Mouse (Mus musculus): ENCODE measurements at regions not wholly inside any gene's neighbourhood (a gene's known extent, or its start where the extent isn't known, plus 50 kb on each side); places are given as distances from the start of the nearest gene placed in this dataset.

DNA sequence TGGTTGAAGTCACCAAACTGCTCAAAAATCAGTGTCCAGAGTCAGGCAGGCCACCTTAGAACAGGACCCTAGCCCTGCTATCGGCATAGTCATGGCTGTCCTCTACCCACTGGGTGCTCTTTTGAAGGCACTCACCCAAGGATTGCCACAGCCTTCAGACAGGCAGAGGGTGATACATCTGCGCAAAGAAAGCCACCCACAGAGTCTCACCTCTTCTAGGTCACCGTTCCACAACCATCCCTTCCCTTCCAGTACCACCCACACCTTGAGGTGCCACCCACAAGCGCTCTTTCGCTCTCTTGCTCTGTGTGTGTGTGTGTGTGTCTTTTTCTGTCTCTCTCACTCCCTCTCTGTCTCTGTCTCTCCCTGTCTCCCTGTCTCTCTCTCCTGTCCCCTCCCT is 176.5 kb upstream of the Lpp start:
- no peak for DNase-seq (ENCODE audit: low spot score in 2 of 2)

DNA sequence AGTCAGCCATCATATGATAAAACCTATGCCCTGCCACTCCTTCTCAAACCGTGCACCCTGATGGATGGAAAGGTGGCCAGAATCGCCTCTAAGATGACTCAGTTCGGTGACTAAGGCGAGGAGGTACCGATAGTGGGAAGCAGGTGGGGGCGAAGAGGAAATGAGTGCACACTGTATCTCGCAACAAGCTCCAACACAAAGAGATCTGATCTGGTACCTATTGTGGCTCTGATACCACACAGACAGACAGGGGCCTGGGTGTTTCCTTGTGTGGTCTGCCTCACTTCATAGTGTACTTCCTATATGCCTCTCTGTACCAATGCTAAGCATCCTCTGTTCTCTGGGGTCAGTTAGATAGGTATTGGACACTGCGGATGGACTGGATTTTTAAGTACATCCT is 178.0 kb upstream of the Lpp start:
- no peak for DNase-seq (ENCODE audit: low spot score in 2 of 2)

DNA sequence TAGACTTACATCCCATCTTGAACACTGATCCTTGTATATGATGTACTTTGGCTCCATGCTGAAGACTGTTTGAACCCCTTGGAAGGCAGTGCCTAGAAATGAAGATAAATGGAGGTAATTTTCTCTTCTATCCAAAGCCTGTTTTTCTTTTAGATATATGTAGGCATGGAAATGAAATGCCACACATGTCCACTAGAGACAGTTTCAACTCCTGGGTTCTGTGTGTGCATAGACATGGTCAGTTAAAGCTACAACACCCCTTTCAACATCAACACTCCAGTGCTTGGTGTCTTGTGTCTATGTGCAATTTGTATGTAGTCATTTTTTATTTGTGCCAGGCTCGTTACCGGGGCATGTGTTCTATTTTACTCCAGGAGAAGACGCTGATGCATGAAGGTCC is 179.7 kb upstream of the Lpp start:
- DNase-seq (ENCODE audit: low spot score in 2 of 2) = no peak

DNA sequence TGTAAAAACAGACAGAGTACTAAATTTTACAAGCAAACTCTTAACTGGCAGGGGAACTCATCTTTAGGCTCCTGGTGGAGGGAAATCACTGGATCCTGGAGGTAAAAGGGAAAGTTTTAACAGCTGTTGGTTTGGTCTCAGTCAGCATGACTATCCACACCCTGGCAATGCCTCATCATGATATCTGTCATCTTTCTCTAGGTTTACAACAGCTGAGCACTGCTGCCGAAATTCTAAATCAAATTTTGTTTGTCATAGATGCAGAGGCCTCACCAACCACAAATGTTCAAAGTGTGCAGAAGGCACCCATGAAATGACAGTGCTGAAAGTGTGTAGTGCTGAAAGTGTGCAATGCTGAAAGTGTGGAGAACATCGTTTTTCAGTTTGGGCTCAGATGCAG is 180.6 kb upstream of the Lpp start:
- no peak for DNase-seq (ENCODE audit: low spot score in 2 of 2)

DNA sequence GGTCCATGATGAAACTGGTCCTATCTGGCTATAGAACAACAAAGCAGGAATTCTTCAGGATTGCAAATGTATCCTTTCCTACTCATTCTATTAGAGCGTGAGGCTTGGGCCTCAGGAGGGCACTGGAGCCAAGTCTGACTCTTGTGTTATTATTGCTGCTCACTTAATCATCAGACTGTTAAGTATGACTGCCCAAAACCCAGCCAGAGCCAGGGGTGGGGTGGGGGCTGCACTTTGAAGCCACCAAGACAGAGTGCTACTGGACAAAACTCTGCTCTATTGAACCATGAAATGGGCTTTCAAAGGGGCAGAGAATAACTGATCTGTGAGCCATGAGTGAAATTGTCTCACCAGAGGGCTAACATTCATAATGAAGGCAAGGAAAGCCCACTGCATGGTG is 181.7 kb upstream of the Lpp start:
- no peak for DNase-seq (ENCODE audit: low spot score in 2 of 2)

DNA sequence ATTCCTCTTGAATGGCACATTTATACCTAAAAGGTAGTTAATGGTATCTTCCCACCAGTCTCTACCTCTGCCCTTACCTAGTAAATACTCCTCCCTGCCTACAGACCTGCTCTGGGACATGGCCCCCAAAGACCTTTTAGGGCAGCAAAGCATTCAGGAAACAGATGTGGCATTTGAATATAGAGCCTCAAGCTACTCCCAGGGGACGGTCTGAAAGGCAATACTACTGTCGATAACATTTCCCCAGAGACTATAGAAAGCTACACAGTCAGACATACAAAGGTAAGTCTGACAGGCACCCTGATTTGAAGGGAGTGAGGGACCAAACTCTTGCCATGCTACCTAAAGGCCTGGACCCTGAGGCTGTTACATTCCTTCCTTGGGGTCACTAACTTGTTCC is 184.4 kb upstream of the Lpp start:
- no peak for DNase-seq (ENCODE audit: low spot score in 2 of 2)

DNA sequence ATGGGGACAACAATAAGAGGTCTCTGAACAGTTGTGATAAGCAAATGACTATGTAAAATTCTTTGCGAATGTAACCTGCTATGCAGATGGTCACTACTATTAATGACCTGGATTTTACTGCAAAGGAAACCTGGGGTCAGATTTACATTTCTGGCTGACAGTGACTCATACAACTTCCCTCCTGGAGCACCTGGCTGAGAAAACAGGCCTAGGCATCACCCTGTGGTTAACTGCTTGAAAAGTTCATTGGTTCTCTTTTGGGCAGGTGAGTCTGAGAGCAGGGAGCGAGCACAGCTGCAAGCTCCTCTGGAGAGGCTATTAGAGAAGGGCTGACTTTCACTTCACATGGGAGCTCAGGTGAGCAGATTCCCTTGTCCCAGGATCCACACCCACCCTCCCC is 185.2 kb upstream of the Lpp start:
- DNase-seq (ENCODE audit: low spot score in 2 of 2) = no peak

DNA sequence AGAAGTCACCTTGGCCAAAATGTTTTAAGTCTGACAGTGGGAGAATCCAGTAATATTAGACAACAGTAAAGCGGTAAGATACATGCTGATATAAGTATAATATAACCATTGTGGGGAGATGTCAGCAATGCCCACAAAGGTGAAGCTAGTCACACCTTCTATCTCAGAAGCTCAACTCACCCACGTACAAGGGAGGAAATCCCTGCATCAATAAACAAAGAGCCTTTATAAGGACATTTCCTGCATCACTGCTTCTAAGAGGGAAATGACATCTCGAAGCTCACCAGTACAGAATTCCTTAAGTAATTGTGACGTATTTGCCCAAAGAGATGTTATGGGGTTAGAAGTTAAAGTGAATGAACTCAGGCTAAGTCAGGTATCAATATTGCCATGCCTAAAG is 186.3 kb upstream of the Lpp start:
- DNase-seq (ENCODE audit: low spot score in 2 of 2) = no peak

DNA sequence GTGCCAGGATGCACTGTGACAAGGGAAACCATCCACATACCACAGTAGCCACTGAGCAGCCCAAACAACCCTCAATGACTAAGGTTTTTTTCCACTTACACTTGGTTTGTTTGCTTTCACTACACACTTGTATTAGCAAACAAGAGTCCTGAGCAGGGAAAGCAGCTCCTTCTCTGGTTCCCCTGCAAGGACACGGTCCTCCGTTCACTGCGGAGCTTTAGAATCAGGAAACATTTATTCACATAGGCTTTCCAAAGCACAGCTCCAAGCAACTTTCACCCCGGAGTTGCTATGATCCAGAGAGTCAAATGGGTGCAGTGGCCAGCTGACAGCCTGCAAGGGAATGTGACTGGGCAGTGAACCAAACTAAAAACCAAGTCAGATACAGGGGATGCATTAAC is 186.8 kb upstream of the Lpp start:
- no peak for DNase-seq (ENCODE audit: low spot score in 2 of 2)

DNA sequence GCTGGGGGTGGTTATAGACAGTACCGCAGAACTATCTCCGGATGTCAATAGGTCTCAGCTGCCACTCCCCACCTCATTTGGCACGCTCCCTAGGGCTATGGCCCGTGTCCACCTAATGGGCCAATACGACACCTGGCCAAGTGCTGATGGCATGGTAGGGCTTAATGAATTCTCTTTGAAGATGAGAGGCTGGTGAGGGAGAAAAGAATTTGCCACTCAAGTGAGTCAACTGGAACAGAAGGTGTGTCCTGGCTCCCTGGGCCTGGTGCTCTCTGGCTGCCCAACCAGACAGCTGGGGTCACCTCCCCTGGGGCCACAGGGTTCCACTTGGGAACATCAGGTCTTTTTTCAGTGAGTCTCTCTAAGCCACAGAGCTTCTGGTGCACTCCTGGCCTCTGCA is 187.7 kb upstream of the Lpp start:
- DNase-seq (ENCODE audit: low spot score in 2 of 2) = no peak

DNA sequence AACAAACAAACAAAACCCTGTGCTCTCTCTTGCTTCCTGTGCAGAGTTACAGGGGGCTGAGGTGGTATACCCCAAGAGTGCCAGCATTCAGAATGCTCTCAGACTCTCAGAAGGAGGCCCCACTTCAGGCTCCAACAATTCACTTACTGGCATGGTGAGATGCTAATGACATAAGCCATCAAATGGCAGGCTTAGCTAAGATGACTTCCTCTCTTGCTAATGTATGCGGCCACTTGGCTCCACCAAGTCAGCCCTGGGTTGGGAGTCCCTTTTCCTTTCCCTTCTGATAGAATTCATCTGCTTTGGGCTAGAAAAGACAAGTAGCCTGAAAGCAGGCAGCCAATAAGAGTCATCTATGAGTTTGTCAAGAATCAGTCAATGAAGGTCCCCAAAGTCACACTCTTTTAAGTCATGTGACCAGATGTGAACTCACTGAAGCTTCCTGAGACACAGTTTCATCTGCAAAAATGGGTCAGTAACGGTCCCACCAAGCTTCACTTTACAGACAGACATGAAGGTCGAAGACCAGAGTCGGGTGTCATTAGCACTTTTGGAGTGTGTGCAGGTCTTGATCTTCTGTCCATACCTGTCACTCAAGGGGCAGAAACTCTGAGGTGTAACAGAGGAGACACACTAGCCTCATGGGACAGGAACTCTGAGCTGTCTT is 189.1 kb upstream of the Lpp start:
- no peak for DNase-seq (ENCODE audit: low spot score in 2 of 2)

DNA sequence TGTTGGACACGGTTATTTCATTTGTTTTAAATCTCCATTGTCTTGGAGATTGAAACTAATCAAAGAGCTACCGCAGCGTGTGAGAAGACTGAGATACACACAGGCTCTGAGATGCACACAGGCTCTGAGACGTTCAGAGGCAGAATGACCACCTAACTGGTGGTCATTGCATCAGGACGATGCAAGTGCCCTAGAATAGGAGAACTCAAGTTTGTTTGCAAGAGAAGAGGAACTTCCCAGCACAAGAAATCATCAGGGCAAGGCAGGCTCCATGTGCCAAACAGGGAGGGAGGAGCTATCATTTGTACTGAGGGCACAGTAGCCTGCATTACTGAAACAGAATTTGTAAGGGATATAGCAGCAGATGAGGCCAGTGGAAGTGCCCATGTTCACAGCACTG is 190.7 kb upstream of the Lpp start:
- DNase-seq (ENCODE audit: low spot score in 2 of 2) = no peak

DNA sequence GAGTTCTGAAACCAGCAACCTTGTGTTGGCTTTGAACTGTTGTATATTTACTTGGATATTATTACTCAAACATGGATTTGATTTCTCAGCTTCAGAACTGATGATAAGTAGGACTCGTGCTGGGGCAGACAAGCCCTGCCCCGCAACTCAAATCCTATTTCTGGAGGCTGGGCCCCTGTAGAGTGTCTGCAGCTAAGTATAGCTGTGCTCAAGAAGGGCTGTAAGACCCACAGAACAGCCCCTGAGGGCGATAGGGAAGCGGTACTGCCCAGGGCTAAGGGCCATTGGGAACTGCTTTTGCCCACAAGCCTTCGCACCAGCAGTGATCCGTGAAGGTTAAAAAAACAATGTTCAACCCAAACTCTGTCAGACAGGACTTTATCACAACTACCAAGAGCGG is 191.9 kb upstream of the Lpp start:
- no peak for DNase-seq (ENCODE audit: low spot score in 2 of 2)

DNA sequence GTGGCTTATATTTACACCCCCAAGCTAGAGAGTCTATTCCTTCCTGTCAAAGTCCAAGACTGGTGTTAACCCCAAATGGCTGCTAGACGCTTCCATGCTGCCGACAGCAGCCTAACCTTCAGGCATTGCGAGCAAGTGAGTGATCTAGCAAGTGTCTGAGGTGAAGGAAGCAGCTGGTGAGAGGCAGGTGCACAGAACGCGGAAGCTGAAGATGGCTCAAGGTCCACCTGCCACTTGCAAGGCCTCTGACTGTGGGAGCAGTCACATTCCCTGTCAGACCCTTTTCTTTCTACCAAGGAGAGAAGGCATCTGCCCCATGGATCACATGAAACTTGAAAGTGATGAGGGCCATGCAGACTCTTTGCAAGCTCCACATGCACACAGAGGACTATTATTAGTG is 193.1 kb upstream of the Lpp start:
- DNase-seq (ENCODE audit: low spot score in 2 of 2) = no peak

DNA sequence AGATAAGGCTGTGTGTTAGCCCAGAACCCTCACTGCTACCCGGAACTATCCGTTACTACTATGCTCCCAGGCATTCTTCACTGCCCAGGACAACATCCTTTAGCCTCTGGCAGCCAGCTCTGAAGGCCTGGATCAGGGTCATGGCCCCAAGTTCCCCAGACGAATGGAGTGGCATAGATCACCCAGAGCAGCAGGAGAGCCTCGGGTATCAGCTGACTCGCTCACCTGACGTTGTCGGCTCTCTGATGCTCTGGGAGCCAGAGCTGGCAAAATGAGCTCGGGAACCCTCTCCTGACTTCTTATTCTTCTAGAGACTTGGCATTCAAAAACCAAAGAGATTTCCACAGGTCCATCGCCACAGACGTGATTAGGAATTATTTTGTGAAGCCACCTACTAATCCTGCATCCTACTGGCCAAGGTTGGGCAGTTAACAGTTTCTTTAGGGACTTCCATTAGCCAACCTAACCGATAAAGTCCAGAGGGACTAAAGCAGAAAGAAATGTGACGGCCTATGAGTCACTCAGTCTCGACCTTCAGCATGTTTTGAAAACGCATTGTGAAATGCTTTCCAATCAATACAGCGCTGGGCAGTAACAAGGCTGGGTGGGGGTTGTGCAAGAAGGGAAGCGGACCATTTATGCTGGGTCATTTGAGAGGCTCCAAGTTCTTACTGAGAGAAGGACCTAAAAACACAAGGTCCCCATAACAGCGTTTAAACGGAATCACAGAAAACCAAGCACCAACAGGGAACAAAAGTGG is 193.7 kb upstream of the Lpp start:
- no peak for DNase-seq (ENCODE audit: low spot score in 2 of 2)

DNA sequence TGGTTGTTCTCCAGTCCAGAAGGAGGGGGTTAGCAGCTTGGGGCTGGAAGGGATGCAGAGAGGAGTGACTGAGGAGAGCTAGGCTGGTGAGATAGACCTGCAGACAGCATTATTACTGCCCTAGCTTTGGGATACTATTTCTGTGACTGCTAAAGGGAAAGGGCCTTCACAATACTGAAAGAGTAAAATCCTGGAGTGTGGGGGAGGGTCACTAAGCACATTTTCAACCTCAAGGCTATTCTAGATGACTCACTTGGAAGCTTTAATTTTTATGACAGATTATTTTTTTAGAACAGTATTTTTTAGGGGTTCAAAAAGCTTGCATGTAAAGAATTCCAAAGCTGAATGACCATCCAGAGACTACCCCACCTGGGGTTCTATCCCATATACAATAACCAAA is 195.0 kb upstream of the Lpp start:
- no peak for DNase-seq (ENCODE audit: low spot score in 2 of 2)

DNA sequence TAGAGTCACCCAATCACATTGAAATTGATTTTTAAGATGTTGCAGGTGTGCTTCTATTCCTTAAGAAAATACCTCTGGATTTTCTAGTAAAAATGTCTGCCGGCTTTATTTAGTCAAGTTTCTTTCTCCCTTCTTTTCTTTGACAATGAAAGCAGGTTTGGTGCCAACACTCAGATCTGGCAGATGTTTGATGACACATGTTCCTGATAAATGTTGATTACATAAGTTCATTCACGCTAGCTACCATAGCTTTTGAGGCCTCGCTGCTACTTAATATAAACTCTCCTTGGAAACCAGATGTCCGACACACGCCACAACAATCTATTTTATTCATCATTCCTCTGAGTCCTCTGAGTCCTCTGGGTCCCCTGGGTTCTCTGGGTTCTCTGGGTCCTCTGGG is 195.7 kb upstream of the Lpp start:
- DNase-seq (ENCODE audit: low spot score in 2 of 2) = no peak

DNA sequence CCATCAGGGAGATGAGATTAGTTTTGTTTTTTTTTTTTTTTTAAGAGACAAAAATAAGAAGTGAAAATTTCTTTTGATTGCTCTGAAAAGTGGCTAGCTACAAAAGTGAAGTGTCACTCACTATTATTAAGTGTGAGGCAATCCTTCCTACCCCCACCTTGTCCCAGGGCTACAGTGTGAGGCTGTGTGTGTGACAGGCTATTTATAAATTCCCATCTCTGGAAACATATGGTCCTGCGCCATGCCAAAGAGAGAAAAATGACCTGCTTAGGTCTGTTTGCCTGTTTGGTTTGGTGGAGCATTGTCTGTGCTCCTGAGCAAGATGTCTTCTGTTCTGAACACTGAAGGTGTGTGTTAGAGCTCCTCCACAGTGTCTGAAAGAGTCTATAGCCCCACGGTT is 199.4 kb upstream of the Lpp start:
- DNase-seq (ENCODE audit: low spot score in 2 of 2) = no peak

DNA sequence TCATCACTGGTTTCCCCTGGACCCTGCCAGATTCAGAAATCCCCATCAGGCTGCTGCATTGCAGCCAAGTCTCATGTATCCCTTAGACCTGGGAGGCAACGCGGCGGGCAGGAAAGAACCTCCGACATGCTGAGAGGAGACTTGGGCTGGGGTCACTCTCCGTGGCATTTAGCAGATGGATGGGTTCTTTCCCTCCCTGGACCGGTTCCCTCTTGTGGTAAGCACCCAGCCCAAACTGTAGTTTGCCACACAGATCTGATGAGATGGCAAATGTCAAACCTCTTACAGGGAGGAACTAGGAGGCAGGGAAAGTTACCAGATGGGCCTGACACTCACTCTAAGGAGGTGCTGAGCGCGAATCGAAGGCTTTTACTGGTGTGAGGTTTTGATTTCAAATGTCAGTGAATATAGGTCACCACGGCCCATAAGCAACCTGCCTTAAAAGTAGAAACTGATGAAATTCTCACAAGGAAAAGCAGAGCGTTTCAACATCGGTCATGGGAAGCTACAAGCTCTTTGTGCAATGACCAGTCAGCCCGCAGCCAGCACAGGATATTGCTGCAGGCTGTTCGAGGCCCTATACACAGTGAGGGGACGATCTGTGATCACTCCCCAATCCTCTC is 199.9 kb upstream of the Lpp start:
- no peak for DNase-seq (ENCODE audit: low spot score in 2 of 2)

DNA sequence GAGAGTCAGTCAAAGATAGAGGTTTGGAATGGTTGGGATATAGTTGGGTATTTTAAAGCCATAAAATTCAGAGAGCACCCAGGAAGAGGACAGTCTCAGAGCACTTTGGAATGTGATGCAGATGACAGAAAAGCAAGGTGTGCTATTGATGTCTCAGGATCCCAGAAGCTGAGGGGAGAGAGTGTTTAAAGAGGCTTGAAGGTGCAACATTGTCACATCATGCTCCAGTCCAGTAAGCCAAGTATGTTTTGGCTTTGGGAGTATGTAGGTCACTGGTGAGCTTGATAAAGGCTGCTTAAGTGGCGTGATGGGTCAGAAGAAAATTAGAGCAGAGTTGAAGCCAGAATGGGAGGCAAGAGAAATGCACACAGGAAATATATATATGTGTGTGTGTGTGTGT is 201.3 kb upstream of the Lpp start:
- DNase-seq (ENCODE audit: low spot score in 2 of 2) = no peak

DNA sequence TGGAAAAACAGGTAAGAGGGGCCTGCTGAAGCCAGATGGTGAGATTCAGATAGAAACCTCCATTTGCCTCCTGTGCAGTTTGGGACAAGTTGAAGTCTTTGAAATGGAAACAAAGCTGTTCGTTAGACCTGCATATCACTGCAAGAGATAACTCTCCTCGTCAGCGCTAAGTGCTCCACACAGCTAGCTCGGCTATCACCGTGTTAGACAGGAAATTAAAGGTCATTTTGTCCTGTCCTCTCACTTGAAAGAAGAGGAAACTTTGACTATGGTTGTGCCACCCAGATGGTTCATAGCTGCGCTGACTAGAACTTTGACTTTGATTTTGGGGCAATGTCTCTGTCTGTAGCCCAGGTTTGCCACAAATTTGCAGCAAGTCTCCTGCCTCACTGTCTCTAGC is 198.5 kb upstream of the Bcl6 start:
- DNase-seq (ENCODE audit: low spot score in 2 of 2) = no peak

DNA sequence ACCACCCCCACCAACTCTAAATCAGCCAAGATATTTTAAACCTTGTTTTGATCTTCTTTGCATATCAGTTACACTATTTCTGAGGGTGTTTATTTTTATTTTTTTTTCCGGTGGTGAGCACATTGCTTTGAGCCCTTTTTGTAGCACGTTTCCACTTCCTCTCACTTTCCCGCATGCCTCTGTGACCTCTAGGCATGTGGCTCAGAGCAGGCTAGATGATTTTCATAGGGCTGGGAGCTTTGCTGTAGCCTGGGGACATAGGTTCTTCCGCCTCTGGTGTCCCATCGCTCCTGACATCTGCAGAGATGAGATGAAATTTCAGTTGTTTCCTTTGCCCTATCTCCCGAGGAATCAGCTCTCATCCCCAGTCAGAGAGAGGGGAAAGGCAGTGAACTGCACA is 197.3 kb upstream of the Bcl6 start:
- DNase-seq (ENCODE audit: low spot score in 2 of 2) = no peak

DNA sequence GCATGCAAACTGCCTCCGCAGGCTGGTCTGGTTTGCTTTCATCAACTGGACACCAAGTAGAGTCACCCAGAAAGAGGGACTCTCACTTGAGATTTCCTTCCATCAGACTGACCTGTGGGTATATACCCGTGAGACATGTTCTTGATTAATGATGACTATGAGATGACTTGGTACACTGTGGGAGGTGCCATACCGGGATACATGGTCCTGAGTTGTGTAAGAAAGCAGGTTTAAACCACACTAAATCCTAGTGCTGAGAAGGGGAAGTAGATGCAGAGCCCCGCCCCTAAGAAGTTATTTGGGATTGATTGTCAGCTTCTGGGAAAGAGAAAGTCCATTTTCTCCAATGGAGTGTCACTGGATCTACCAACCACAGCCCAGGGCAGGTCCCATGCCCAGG is 196.2 kb upstream of the Bcl6 start:
- no peak for DNase-seq (ENCODE audit: low spot score in 2 of 2)

DNA sequence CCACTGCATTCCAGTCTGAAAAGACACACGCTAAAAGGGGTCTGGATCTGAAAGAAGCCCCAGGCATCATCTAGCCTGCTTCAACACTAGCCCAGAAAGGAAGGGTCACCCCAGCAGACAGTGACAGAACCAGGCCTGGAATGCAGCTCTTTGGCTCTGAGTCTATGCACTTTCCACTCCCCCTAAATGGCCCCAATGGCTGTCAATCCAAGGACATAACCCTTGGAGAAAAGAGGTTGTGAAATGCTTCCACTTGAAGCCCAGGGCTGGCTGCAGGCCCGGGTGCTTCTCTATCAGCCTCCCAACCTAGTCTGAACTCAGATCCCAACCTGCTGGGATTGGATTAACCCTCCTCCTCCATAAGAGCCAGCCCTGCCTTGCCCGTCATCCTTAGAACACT is 194.6 kb upstream of the Bcl6 start:
- DNase-seq (ENCODE audit: low spot score in 2 of 2) = no peak

Measured in right cerebral cortex, postnatal 10 days (tissue).